Mouse (Mus musculus): ENCODE measurements at regions not wholly inside any gene's neighbourhood (a gene's known extent, or its start where the extent isn't known, plus 50 kb on each side); places are given as distances from the start of the nearest gene placed in this dataset.

DNA sequence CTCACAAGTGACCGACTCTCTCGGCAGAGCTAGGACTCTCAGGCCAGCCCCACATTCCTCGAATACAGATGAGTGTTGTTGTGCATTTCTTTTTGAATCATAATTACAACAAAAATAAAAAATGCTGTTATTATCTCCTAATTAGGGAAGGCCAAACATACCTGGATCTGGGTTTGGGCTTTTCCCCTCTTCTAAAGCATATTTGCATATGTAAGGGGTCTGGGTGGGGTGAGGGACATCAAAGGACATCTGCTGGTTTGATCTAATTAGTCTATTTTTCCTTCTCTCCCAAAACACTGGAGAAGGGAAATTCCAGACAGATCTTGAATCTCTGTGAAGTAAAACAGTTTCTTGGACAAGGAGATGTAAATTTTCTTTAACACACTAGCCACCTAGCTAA, 85.3 kb downstream of the Tfap2a start:
- Histone ChIP-seq H3K9me3 (replicated peaks; ENCODE audit: control insufficient read depth, low read length) (no peaks in the 10 kb centered on the region), H3K9ac (replicated peaks; ENCODE audit: low read depth, low read length) (no peak overlapping the region), H3K36me3 (replicated peaks; ENCODE audit: control insufficient read depth, insufficient read depth, low read length) (no peaks in the 10 kb centered on the region), H3K27me3 (ENCODE audit: control insufficient read depth, insufficient read depth, low read length) (no peaks in the 10 kb centered on the region), H3K4me3 (ENCODE audit: low read depth, low read length) (no peak overlapping the region), H3K4me1 (ENCODE audit: control insufficient read depth, insufficient read depth) (no peaks in the 10 kb centered on the region), H3K4me2 (ENCODE audit: low read depth, low read length) (no peak overlapping the region), H3K27ac (ENCODE audit: low read depth) (no peak overlapping the region)
- no peak for ATAC-seq (ENCODE audit: insufficient read depth, low read depth)
- TF ChIP-seq CTCF (IDR thresholded peaks at IDR 0.05; ENCODE audit: low read depth) (no peak), EP300 (IDR thresholded peaks at IDR 0.05; ENCODE audit: low read depth) (no peak)
- 68% methylated on average over 3 of the region's 3 CpGs for WGBS
- DNase-seq (ENCODE audit: low spot score), result no peak

DNA sequence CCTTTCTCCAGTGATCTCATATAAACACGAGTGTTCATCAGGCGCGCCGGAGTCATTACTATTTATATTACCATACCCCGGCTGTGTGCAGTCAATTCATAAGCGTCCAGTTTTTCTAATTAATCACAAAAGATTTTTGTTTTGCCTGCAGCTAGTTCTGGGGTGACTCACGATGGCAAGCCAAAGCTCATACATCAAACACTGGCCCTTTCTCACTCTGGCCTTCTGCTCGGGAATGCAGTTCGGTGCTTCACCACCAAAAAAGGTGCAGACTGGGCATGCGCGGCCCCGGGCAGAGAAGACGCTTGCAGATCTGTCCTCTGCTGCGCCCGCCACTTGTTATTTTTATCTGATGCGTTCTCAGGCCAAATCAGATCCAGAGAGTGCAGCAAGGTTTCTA, 87.1 kb downstream of the Tfap2a start:
- Histone ChIP-seq H3K4me1 (ENCODE audit: control insufficient read depth, insufficient read depth) (no peaks in the 10 kb centered on the region), H3K9ac (replicated peaks; ENCODE audit: low read depth, low read length) (no peak overlapping the region), H3K27ac (ENCODE audit: low read depth) (no peak overlapping the region), H3K4me3 (ENCODE audit: low read depth, low read length) (no peak overlapping the region), H3K4me2 (ENCODE audit: low read depth, low read length) (peak overlapping the region; percentile 39), H3K36me3 (replicated peaks; ENCODE audit: control insufficient read depth, insufficient read depth, low read length) (no peaks in the 10 kb centered on the region), H3K27me3 (ENCODE audit: control insufficient read depth, insufficient read depth, low read length) (no peaks in the 10 kb centered on the region), H3K9me3 (replicated peaks; ENCODE audit: control insufficient read depth, low read length) (no peaks in the 10 kb centered on the region)
- ATAC-seq (ENCODE audit: insufficient read depth, low read depth), result no peak
- peak; percentile 51 for DNase-seq (ENCODE audit: low spot score)
- 41% methylated on average over 16 of the region's 16 CpGs for WGBS
- no peak for TF ChIP-seq CTCF (IDR thresholded peaks at IDR 0.05; ENCODE audit: low read depth)
- TF ChIP-seq EP300 (IDR thresholded peaks at IDR 0.05; ENCODE audit: low read depth), result no peak

DNA sequence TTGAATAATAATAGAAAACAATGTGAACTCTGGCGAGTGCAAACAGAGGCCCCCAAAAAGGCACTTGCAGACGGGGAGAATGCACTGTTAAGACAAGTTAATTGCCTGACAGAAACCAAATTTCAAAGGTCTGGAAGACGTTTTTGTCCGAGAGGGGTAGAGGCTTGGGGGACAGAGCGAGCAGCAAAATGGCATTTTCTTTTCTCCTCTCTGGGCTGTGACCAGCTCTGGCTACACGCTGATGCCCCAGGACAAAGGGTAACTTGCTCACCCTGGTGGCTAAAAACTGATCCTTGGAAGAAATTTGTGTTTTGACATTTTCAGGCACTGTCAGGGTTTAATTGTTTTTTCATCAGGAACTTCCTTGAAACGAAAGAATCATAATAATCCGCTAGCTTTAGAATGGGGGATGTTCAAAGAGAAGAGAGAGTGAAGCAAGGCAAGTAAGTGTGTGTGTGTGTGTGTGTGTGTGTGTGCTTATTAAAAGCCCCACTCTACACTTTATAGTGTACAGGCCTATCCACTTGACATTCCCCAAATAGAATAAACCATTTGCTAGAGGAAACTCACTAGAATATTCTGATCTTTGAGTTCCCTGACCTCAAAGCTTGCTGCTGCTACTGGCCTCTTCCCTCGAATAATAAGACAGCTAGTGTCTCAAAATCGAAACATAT, 88.0 kb downstream of the Tfap2a start:
- WGBS, result 45% methylated on average over 10 of the region's 10 CpGs
- Histone ChIP-seq H3K4me2 (ENCODE audit: low read depth, low read length) (no peak overlapping the region), H3K9me3 (replicated peaks; ENCODE audit: control insufficient read depth, low read length) (no peaks in the 10 kb centered on the region), H3K27me3 (ENCODE audit: control insufficient read depth, insufficient read depth, low read length) (no peaks in the 10 kb centered on the region), H3K27ac (ENCODE audit: low read depth) (no peak overlapping the region), H3K9ac (replicated peaks; ENCODE audit: low read depth, low read length) (no peak overlapping the region), H3K4me3 (ENCODE audit: low read depth, low read length) (no peak overlapping the region), H3K4me1 (ENCODE audit: control insufficient read depth, insufficient read depth) (no peaks in the 10 kb centered on the region), H3K36me3 (replicated peaks; ENCODE audit: control insufficient read depth, insufficient read depth, low read length) (no peaks in the 10 kb centered on the region)
- ATAC-seq (ENCODE audit: insufficient read depth, low read depth) (no peak), DNase-seq (ENCODE audit: low spot score) (no peak)
- no peak for TF ChIP-seq CTCF (IDR thresholded peaks at IDR 0.05; ENCODE audit: low read depth)

DNA sequence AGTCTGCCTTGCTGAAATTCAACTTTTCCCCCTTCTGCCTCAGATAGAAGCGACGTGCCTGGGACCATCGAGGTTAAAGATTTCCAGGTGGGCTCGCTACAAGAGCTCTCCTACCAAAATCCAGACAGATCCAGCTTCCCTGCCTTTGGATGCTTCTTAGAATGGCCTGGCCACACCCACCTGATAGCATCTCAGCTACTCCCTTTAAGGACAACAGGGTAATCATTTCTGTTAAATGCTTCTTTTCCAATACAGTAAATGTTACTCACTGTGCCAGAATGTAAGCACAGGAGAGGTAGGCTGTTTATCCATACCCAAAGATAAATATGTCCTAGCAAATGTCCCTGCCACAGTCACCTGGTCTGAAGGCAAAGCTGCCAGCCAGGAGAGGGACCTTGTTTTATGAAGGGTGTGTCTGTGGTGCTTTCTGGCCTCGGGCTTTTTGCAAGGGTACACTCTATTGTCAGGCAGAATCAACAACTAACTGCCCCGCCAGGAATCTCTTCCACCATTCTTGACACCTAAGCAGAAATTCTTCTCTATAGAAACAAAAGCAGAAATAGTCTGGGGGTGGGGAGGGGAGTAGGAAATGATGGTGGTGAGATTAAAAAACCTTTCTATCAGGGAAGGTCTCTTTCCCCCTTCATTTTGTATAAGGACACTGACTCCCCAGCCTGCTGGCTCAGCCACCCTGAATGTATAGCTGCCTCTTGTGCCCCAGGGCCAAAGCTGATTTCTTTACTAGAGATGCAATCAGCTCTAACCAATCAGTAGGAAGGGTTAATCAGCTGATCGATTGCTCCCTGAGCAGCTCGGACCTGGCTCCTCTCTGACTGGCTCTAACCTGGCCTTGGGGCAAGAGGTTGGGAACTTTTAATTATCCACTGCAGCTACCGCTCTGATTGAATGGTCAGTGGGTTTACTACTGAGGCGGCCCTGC, 88.8 kb downstream of the Tfap2a start:
- 54% methylated on average over 10 of the region's 10 CpGs for WGBS
- H3K4me1 ChIP-seq (ENCODE audit: control insufficient read depth, insufficient read depth), result no peaks in the 10 kb centered on the region
- no peaks in the 10 kb centered on the region for H3K36me3 ChIP-seq (replicated peaks; ENCODE audit: control insufficient read depth, insufficient read depth, low read length)
- H3K9me3 ChIP-seq (replicated peaks; ENCODE audit: control insufficient read depth, low read length), result no peaks in the 10 kb centered on the region
- no peak overlapping the region for H3K27ac ChIP-seq (ENCODE audit: low read depth)
- DNase-seq (ENCODE audit: low spot score), result no peak
- no peak overlapping the region for H3K9ac ChIP-seq (replicated peaks; ENCODE audit: low read depth, low read length)
- H3K4me3 ChIP-seq (ENCODE audit: low read depth, low read length), result no peak overlapping the region
- no peak for TF ChIP-seq EP300 (IDR thresholded peaks at IDR 0.05; ENCODE audit: low read depth)
- TF ChIP-seq CTCF (IDR thresholded peaks at IDR 0.05; ENCODE audit: low read depth), result no peak
- H3K27me3 ChIP-seq (ENCODE audit: control insufficient read depth, insufficient read depth, low read length), result no peaks in the 10 kb centered on the region
- H3K4me2 ChIP-seq (ENCODE audit: low read depth, low read length), result no peak overlapping the region
- no peak for ATAC-seq (ENCODE audit: insufficient read depth, low read depth)

DNA sequence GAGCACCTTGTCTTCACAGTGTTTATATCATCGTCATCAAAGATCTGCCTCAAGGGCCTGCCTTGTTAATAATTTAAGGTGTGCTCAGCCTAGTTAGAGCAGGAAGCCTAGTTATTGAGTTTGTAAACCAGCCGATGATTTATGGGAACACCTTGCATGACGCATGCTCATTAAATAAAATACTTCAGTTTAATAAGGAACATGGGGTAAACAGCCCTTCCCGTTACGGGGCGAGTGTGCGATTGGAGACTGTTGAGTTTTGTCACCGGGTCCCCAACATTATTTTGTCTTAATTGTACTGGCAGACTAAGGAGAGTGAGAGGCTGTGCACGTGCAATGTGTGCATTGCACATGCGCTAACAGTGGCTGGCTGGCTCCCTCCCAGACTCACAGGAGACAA, 92.0 kb downstream of the Tfap2a start:
- Histone ChIP-seq H3K27me3 (ENCODE audit: control insufficient read depth, insufficient read depth, low read length) (no peaks in the 10 kb centered on the region), H3K4me1 (ENCODE audit: control insufficient read depth, insufficient read depth) (no peaks in the 10 kb centered on the region), H3K4me3 (ENCODE audit: low read depth, low read length) (no peak overlapping the region), H3K27ac (ENCODE audit: low read depth) (no peak overlapping the region), H3K4me2 (ENCODE audit: low read depth, low read length) (no peak overlapping the region), H3K9me3 (replicated peaks; ENCODE audit: control insufficient read depth, low read length) (no peaks in the 10 kb centered on the region), H3K36me3 (replicated peaks; ENCODE audit: control insufficient read depth, insufficient read depth, low read length) (no peaks in the 10 kb centered on the region), H3K9ac (replicated peaks; ENCODE audit: low read depth, low read length) (no peak overlapping the region)
- ATAC-seq (ENCODE audit: insufficient read depth, low read depth) (no peak), DNase-seq (ENCODE audit: low spot score) (no peak)
- WGBS, result 88% methylated on average over 10 of the region's 10 CpGs
- TF ChIP-seq EP300 (IDR thresholded peaks at IDR 0.05; ENCODE audit: low read depth) (no peak), CTCF (IDR thresholded peaks at IDR 0.05; ENCODE audit: low read depth) (no peak)
